Mouse (Mus musculus): Measurements from ENCODE around the gene Akap5. TPM values are rescaled to one million over a fixed set of nuclear protein-coding genes. Genes with fewer than 3 reads are reported as not detected.

The Akap5 gene
- total RNA-seq, 2 experiments from 2014 or later, result 1.8 to 2.1 TPM

DNA sequence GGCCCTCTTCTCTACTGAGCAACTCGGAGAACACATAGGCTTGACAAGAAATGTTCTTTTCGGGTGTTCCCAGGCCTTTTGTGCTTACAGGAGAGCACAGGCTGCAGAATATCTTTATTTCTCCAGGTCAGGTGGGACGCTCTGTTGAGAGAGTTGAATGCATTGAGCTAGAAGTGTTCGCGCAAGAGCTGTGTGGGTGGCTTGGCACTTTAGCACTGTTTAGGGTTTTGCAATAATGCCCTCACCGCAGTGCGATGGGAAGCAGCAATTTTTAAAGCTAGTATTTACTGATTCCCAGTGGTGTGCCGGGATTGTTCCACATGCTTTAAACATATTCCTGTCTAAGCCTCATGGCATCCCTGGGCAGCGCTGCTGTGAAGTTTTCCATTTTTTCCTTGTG lies 13.5 kb upstream of the Akap5 start:
- no peak for DNase-seq

DNA sequence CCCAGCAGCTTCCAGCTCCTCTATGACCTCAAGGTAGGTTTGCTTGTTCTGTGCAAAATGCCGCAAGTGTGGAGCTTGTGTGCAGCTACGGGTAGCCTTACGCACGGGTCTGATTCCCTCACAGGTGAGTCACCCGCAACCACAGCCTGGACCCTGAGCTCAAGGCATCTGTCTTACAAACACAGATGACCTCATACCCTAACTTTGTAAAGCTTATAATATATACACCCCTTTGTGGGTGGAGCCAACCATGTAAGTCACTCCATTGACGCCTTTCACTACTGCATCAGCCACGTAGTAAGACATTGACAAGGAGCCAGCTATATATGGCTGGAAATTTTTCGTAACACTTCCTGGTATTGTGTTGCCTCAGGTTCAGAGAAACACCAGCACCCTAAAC lies 12.7 kb upstream of the Akap5 start:
- DNase-seq, result no peak

DNA sequence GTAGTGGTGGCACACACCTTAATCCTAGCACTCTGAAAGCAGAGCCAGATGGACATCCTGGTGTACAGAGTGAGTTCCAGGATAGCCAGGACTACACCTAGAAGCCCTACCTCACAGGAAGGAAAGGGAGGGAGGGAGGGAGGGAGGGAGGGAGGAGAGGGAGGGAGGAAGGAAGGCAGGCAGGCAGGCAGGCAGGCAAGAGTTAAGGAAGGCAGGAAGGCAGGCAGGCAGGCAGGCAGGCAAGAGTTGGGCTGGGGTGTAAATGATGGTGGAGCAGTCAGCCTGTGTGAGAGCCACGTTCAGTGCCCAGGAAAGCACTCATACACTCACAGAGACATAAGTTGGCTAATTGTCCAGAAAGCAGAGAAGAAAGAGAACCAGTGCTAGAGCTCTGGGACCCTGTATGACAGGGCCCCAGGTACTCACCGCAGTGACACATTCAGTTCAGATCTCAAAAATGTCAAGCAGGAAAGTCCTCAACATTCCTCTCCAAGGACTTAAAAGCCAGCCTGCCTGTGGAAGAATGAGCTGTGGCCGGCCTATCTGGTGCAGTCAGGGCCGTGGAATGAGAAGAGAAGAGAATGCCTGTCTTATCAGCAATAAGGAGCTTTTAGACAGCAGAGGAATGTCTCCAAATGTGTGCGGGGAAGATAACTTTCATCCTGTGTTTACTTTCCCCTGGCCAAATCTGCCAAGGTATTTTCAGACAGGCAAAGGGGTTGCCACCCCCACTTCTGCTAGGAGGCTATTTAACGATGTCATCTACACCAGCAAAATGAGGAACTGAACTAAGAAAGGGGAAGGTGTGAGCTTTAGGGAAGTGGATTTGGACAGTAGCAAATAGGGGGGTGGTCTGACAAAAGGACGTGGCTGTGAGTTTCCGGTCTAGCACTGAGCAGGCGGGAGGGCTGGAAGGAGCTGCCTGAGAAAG lies 6.1 kb upstream of the Akap5 start:
- DNase-seq, result no peak

DNA sequence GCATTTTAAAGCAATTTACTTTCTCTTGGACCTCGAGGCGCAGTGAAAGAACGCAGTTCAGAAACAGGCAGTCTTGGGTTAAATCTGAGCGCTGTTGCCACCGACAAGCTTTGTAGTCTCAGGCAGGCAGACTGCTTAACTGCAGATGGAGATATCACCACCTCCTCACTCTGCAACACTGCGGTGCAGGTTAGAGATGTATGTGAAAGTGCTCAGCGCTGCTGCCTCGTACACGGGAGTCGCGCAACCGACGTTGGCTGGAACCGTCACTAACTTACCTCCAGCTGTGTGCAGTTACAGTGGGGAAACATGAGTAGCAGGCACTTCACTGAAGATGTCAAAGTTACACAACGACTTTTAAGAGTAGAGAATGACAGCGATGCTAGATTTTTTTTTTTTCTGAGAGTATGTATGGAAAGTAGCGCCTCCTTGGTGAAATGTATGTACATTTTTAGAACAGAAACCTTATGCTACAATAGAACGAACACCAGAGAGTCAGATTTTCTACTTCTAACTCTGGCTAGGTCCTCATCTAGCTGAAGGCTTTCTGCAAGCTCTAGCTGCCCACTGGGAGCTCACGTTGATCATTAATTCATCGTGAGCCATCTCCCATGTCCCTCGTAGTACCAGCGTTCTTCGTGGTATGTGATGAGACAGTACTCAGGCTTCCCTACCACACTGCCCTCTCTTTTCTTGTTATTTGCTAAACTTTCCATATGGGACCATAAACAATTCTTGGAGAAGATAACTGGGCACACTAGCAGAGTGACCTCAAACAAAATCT lies 1.9 kb downstream of the Akap5 start:
- DNase-seq, result no peak

DNA sequence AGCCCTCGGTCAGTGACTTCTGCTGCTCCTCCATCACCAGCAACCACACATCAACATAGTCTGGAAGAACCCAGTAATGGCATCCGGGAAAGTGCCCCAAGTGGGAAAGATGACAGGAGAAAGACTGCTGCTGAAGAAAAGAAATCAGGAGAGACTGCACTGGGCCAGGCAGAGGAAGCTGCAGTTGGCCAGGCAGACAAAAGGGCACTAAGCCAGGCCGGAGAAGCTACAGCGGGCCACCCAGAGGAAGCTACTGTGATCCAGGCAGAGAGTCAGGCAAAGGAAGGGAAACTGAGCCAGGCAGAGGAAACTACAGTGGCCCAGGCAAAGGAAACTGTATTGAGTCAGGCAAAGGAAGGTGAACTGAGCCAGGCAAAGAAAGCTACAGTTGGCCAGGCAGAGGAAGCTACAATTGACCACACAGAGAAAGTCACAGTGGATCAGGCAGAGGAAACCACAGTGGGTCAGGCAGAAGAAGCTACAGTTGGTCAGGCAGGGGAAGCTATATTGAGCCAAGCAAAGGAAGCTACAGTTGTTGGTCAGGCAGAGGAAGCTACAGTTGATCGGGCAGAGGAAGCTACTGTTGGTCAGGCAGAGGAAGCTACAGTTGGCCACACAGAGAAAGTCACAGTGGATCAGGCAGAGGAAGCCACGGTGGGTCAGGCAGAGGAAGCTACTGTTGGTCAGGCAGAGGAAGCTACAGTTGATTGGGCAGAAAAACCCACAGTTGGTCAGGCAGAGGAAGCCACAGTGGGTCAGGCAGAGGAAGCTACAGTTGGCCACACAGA lies 4.1 kb downstream of the Akap5 start:
- no peak for DNase-seq

DNA sequence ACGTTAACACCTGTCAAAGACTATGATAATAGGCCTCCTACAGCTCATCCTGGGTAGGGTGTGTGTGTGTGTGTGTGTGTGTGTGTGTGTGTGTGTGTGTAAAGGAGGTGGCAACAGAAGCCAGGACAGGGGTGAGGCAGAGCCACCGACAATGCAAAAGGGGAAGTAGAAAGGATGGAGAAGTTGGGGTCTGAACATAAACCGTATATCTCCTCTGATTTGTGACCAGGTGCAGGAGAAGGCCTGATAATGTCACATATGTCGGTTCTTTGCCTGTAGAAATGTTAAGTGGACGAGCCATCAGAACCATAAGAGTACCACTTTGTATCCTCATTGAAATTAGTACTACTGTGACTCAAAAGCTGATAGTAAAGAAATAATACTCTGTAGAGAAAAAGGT lies 9.0 kb downstream of the Akap5 start:
- no peak for DNase-seq

DNA sequence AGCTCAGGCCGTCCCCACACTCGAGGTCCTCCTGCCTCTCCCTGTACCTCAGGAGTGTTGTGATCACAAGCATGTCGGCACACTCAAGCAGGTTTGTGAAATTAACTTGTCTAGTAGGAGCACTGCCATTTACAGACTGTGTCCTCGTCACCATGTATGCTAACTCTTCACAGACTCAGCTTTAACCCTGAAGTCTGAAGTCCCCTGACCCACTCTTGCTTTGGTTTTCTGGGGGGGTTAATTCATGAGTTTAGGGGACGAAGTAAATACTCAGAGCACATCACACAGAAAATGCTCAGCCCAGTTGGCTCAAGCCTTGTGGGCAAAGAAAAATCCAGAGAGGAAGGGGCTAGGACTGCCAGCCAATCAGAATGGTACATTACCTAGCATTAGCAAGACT lies 10.9 kb downstream of the Akap5 start:
- DNase-seq, result no peak

DNA sequence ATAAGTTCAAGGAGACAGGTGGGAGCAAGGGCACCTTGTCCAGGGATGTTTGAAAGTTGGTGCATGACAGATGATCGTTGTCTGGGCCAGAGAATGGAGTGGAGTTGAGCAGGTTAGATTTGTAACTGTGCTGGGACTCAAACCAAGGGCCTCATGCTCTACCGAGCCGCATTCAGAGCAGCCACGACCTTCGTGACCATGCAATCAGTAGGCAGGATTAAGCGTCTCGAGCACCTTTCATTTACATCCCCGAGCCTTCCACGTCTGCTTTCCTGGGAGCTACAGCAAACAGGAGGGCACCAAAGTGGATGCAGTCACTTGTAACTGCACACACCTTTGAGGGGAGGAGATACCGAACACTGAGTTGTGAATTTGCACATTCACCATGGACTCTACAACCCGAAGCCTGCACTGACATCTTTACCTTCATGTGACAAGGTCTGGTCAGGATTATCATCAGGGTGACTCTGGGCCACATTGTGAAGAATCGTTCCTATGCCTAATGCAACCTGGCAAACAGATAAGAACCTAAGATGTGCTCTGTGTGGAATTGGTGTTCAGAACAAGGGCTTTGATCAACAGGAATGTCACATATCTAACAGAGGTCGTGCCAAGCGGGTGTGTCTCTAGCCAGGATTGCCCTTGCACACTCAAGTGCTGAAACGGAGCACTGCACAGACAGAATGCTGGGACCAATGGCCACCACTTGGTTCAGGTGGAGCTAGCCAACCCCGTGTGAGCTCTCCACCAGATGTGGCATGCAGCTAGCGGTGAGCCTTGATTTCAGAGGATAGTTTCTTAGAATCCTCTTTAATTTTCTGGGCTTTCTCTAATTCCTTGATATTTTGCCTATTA lies 11.6 kb downstream of the Akap5 start:
- DNase-seq, result no peak

DNA sequence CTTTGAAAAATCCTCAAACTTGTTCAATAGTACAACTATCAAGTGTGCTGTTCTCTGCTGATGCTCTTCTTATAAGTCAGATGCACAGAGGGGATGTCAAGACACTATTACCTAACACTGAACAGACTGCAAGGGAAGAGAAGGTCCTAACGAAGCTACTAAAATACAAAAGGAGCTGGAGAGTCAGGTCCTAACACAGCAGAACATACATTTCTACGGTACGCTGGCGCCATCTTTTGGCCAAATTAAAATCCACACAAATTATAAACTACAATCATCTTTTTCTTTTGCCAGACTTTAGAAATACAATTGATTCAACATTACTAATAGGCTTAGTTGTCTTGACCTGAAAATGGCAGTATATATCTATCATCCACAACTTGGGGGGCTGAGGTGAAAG lies 16.4 kb downstream of the Akap5 start:
- DNase-seq, result peak; percentile 54

DNA sequence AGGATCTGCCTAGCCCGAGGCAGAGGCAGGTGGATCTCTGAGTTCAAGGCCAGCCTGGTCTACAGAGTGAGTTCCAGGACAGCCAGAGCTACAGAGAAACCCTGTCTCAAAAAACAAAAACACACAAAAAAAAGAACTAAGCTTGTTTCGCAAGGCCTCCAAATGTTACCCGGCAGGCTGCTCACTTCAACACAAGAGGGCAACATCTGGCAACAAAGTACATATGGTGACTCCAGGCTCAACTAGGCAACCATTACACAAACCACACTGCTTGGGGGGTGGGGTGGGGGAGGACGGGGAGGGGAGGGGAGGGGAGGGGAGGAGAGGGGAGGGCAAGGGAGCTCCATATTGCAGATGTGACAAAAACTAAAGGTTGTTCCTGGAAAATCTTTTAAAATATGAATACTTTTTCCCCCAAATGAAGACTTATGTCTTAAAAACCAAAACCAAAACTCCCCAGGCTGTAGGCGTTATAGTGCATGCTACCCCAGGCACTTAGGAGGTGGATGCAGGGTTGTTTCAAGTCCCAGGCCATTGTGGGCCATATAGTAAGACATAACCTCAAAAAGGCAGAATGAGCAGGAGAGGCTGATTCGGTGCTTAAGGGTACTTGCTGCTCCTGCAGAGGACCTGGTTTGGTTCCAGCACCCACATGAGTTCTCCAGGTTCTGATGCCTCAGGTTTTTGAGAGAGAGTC lies 21.2 kb downstream of the Akap5 start:
- DNase-seq, result no peak

DNA sequence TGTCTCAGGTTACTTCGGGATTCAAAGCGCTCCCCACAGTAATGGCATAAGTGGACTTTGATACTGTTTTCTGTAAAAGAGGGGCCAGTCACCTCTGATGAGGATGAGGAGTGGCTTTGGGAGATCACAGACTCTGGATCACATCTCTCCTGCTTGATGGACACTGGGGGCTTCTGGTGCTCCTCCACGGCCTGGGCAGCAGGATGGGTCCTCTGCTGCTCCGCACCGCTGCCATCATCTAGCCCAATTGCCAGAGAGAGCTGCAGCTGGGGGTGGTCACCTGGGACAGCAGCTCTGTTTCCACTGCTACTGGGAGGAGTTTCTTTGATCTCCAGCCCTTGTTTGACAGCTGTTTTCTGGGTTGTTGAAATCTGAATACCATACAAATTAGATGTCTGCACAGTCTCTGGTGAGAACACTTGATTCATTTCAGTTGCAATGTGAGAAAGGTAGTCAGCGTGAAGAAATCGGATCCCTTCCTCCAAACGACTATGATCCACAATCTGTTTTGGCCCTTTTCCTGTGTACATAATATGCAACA lies 25.1 kb downstream of the Akap5 start:
- DNase-seq, result no peak

DNA sequence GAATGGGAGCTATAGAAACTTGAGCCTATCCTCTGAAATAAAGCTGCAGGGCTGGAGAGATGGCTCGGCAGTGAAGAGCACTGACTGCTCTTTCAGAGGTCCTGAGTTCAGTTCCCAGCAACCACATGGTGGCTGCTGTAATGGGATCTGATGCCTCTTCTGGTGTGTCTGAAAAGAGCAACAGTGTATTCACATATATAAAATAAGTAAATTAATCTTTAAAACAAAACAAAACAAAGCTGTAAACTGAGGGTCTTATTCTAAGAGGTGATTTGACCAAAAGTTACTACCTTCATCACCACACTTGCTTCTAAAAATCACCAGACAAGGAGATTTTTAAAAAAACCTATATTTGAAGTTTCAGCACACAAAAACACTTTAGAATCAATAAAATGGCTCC lies 36.2 kb downstream of the Akap5 start:
- DNase-seq, result no peak

DNA sequence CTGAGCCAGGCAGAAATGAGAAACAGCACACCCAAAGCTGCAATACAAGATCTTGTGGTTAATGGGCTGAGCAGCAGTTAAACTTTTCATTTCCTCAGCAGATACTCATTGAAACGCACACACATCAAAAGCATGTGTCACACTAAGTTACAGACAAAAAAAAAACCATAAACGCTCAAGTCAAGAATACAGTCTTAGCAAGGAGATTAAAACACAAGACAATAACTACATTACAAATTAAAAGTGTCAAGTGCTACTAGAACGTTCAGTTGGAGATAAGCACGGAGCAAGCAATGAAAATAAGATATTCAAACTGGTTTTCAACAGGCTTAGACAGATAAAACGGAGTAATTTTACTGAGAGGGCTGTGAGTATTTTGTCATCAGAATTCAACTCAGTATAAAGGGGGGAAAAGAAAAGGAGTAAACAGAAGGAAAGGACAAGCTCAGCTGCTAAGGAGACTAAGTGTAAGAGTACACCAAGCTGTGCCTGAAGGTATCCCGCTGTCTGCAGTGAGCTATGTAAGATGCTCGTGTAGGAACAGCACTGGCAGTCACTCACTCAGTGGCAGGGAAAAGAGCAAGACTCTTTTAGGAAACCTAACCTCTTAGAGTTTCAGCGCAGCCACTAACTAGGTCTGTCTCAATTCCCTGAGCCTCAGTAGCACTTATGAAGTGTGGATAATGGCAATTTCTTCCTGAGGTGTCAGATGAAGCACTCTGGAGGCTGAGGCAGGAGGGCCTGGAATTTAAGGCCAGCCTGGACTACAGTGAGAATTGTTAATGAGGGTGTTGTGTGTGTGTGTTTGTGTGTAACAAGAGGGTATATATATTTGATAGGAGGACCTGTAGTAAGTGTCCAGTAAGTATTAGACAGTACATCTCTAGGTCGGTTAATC lies 37.0 kb downstream of the Akap5 start:
- DNase-seq, result no peak

DNA sequence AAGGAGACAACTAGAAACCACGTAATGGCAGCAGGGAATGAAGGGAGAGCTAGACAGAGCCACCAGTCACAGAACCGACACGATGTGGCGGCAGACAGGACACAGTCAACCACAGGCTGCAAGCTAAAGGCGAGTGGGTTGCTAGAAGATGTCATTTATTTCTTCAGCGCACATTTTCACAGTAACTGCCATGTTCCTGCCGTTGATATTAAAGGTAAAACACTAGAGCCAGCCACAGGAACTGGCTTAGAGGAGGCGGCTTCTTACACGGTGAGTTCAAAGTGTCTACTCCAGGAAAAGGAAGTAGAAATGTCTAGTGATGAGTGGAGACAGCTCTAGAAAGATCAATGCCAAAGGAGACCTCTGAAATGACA lies 37.6 kb downstream of the Akap5 start:
- DNase-seq, result no peak

DNA sequence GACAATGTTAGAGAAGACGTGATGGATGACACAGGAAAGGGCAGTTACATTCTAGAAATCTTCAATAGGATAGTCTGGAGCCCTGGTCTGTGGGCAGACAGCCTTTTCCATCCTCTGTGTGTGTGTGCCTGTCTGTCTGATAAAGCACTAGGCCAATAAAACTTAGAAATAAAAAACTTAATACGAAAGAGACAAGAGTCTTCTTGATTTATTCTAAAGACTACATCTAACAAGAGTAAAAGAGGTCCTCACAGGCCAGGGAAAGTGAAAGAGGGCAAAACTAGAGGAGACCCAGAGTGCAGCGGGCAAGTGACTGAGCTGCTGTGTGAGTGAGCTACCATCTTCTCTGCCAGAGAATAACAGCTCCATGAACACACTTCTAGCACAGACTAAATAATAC lies 41.6 kb downstream of the Akap5 start:
- DNase-seq, result no peak

DNA sequence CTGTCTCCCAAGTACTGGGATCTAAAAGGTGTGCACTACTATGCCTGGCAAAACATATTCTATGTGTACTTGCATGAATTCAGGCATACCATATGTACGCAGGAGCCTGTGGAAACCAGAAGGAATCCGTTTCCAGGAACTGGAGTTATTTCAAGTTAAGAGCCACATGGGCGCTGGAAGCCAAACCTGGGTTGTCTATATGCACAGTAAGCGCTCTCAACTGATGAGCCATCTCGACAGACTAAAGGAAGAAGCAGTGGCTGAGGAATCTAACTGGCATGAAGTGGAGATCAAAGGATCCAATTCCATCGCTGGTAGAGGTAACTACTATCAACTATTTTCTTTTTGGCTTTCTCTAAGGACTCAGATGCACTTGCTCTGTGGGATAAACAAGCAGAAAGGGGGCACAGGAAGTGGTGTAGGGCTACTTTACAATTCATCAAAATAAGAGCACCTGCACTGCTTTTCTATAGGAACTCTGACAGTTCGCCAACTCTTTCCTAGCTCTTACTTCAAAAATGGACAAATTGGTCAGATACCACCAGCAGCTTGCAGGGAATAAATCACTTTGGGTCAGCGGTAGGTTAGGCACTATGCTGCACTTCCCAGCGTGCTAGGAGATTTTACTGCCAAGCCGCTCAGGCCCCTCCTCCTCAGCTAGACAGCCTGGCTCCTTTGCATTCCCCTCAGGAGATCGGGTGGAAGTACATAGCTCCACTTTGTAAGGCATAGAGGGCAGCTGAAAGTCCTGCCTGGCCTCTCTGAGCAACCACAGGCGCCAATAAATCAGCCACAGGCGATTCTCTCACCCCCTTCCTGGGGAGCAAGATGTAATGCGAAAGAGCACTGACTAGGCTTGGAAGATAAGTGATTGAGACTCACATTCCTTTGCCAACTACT lies 42.7 kb downstream of the Akap5 start:
- DNase-seq, result no peak

DNA sequence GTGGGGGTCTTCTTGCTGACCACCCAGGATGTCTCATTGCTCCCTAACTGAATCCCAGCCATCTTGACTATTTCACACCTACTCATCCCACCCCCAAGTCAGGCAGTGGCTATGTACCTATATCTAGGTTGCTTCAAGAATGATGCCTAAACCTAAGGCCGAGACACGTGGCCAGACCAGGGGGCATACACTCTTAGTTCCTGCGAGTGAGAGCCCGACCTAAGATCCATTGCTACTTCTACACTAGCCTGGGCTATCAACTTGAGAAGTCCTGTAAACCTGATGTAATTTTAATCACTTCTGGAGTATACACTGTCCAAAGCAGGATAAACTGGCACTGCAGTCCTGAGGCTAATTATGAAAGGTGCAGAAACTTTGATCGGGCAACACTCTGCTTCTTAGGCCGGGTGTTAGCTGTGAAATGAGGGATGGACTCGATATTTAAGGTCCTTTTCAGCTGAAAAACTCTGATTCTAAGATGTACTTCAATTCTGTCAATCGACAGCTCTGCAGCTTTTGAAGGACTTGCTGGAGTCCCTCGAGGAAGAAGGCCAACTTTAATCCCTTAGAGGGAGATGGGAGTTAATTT lies 43.6 kb downstream of the Akap5 start:
- no peak for DNase-seq

DNA sequence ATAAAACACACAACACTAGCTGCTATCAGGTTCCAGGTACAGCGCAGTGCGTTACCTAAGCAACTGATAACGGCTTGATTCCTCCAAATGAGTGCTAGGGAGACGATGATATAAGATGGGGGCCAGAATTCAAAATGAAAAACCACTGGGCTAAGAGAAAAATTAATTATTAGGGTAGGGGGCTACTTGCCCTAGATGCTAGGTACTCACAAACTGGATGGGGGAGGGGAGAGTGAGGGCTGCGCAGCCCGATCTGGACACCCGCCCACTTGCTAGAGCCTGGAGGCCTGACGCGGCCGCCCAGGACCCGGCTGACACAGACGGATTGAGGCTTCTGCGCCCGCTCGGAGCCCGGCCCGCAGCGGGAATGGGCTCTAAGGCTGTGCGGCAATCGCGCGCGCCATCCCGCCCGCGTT lies 44.1 kb downstream of the Akap5 start:
- DNase-seq, result peak; percentile 60
